Mouse (Mus musculus) E14TG2a.4 (cell line): ENCODE results near the gene Smg9.

ENCODE experiments used
- CTCF ChIP-seq: conservative IDR thresholded peaks from 2 replicates; pipeline ENCODE4 v1.5.1; 2014; ENCODE audit warnings: low read length
- NANOG ChIP-seq: IDR thresholded peaks from 2 replicates; pipeline ENCODE4 v1.6.1; 2014; ENCODE audit warnings: borderline replicate concordance, low read length, mixed read lengths

GRCm38 (mm10) chr7:24379934-24380333 lies 19.5 kb upstream of the Smg9 start:
- no peak for TF ChIP-seq CTCF
- TF ChIP-seq NANOG = no peak
